Mouse (Mus musculus) brain, embryonic 14.5 days (tissue): ENCODE results near the gene Tmem60. TPM values are rescaled to one million over a fixed set of nuclear protein-coding genes. Genes with fewer than 3 reads are reported as not detected.

Experiments
- DNase-seq: peaks from one replicate; pipeline ENCODE4 v3.0.0-alpha.2; 2011; ENCODE audit warnings: low read depth
- CTCF ChIP-seq: fragments of 200-500 bp; IDR thresholded peaks from 2 replicates; pipeline ENCODE4 v1.5.1; 2012; ENCODE audit warnings: inconsistent platforms, mild to moderate bottlenecking, moderate library complexity, borderline replicate concordance; ENCODE audit not compliant: insufficient read depth, insufficient read length; ENCODE audit errors: extremely low read depth
- POLR2A ChIP-seq: fragments of 200-500 bp; IDR thresholded peaks from 2 replicates; pipeline ENCODE4 v1.6.1; 2012; ENCODE audit warnings: mild to moderate bottlenecking, inconsistent platforms, borderline replicate concordance; ENCODE audit not compliant: poor library complexity, insufficient read depth, insufficient read length, severe bottlenecking; ENCODE audit errors: extremely low read depth
- polyA plus RNA-seq: library from polyadenylated mRNA; depleted of rRNA; stranded (reverse); fragments of >200 nt; gene quantifications from 2 replicates; pipeline ENCODE4 v1.2.3, GENCODE M21; 2012; rRNA removed

Gene Tmem60
- polyA plus RNA-seq, 1 experiment = 30.5 TPM

DNA sequence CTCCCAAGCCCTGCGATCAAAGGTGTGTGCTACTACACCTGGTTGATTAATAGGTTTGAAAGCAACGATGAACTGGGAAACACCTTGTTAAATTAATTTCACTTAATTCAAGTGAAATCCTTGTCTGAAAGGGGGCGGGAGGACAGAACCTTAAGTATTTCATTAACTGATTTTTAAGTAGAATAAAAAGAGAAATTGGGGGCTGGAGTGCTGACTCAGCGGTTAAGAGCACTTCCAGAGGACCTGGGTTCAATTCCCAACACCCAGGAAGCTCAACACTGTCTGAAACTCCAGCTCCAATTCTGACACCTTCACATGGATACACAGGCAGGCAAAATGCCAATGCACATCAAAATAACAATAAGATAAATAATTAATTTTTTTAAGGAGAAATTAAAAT, 37.0 kb downstream of the Tmem60 start:
- no peak for DNase-seq
- TF ChIP-seq CTCF (no peak), POLR2A (no peak)

DNA sequence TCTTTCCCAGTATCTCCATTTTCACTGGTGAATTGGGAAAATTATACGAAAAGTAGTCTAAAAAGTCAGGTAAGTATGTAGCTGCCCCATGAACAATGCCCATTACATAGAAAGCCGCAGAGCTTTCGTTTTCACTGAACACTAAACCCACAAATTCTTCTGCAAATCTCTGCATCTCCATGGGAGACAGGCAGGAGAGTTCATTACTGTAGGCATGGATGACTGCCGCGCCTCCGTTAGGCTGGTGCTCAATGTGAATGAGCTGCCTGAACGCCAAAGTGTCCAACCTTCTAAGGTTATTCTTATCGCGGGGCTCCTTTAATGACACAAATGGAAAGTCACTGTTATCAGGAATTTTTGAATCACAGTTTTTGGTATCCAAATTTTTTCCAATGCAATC, 37.6 kb downstream of the Tmem60 start:
- DNase-seq = peak; percentile 71

GRCm38 (mm10) chr5:20924608-20925007, 42.6 kb downstream of the Tmem60 start:
- DNase-seq = no peak

More for the DNA sequence above, 37.6 kb downstream of the Tmem60 start:
- TF ChIP-seq CTCF (no peak), POLR2A (no peak)

GRCm38 (mm10) chr5:20925451-20925850, 43.5 kb downstream of the Tmem60 start:
- TF ChIP-seq CTCF (no peak), POLR2A (no peak)
- no peak for DNase-seq

More at GRCm38 (mm10) chr5:20924608-20925007, 42.6 kb downstream of the Tmem60 start:
- TF ChIP-seq CTCF (no peak), POLR2A (no peak)

GRCm38 (mm10) chr5:20929669-20930151, 47.7 kb downstream of the Tmem60 start:
- DNase-seq = no peak
- TF ChIP-seq POLR2A (no peak), CTCF (no peak)

DNA sequence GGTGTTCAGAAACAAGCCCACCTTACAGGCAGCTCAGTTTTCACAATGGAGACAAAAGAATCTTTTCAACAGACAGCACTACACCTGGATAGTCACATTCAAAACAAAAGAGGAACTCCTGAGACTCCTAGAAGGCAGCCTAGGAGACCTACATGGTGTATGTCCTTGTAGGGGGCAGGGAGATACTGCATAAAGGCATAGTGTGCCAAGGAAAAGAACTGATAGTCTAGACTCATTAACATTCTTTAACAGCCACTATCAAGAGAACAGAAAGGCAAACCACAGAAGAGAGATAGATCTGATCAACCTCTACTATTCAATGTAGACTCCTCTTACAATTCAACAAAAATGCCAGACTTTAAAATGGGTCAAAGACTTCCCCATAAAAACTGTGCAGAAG, 48.4 kb downstream of the Tmem60 start:
- no peak for DNase-seq
- no peak for TF ChIP-seq CTCF
- no peak for TF ChIP-seq POLR2A

- no peak for DNase-seq
- TF ChIP-seq CTCF = no peak
- no peak for TF ChIP-seq POLR2A
These were observed 49.3 kb downstream of the Tmem60 start for GRCm38 (mm10) chr5:20931300-20931699.

DNA sequence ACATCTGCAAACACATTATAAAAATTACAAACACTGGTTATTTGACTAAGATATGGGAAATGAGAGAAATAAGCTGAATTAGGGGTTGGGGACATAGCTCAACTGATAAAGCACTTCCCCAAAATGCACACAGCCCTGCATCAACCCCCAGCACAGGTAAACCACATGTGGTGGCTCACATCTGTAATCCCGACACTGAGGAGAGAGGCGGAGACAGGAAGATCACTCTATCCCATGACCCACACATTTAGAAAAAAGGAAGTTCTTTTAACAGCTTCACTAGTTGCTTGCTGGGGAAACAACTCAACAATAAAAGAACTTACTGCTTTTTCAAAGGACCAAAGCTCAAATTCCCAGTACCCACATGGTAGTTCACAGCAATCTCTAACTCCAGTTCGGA, 50.6 kb downstream of the Tmem60 start:
- DNase-seq = no peak
- TF ChIP-seq POLR2A (no peak), CTCF (no peak)

DNA sequence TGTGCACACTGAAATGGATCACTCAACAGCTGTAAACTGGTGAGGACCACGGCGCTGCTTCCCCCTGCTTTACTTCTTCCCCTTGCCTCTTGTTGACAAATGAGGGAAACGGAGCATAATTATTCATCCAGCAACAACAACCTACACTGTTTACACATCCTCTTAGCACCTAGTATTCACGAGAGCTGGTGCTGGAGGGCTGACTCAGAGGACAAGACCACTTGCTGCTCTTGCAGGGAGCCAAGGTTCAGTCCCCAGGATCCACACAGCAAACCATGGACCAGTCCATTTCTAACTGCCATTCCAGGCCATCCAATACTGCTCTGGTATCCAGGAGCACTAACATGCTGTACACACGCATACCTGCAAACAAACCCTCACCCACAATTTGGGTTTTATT, 53.9 kb downstream of the Tmem60 start:
- no peak for DNase-seq
- TF ChIP-seq CTCF = no peak
- TF ChIP-seq POLR2A = no peak

Other genes with a start within 250 kb of the Tmem60 start
- 12.7 and 16.5 TPM in 2 replicates for gene Phtf2, start 67 bp upstream of the Tmem60 start, polyA plus RNA-seq
- gene Rsbn1l, start 74.2 kb downstream of the Tmem60 start, polyA plus RNA-seq = 7.9 and 9.5 TPM in 2 replicates
- 81.8 and 91.8 TPM in 2 replicates for gene Ptpn12, start 173.7 kb downstream of the Tmem60 start, polyA plus RNA-seq